Mouse (Mus musculus) lung, postnatal 25 days (tissue): ENCODE results near the gene Mkln1.
"Not testable (repeated sequence)": the region's sequence is repeated elsewhere in the genome, so short reads cannot be mapped to it uniquely, and the experiment has no call there.

Experiments
- DNase-seq: peaks from one replicate; pipeline ENCODE4 v3.0.0; 2022; ENCODE audit warnings: low spot score

The Mkln1 gene

DNA sequence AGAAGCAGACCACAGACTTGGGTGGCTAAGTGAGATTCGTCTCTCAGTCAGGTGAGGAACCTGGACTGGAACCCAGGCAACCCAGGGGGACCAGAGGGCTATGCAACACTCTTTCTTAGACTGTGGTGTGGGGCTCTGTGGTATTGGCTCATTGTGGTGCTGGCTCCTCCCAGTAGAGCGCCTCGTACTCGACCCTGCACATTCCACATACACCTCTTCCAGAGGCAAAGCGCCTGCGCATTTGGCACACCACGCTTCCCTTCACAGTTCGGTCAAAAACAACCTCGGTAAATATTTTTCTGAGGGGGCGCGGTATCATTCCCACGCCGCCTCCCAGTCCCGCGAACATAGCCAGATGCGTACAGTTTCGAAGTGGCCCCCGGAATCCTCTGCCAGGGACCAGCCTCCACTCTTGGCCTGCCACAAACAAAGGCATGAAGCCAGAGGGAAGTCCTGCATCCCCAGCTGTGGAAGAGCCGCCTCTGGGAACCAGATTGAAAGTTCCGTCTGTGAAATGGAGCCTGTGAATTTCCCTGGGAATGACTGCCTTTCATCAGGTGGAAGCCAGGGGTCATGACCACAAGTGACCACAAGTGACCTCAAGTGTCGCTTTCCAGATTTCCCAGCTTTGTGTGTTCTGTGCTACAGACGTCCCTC lies 152.5 kb downstream of the Mkln1 start:
- peak; percentile 29 for DNase-seq

DNA sequence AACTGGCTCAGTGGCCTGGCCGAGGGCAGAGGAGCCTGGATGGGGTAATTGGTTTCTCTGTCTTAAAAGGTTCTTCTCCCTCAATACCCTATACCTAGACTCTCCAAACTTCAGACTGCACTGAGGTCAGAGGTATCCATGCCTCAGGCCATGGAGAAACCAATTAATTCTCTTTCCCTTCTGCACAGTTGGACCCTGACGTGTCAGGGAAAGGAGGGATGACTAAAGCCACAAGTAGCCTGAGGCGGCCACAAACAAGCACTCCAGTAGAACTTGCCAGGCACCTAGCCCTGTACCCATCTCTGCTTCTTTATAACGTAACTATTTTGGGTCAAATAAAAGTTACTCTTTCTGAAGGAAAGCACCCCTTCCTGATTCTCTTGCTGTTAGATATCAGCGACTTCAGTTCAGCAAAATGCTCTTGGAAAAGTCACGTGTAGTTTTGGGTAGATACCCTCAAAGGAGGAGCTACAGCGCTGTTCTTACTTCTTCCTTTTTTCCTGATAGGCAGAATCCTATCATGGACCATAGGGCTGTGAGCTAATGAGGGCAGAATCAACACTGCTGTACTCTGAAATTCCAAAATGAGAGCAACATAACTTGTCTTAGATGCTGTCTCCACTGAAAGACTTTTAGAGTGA lies 158.0 kb downstream of the Mkln1 start:
- no peak for DNase-seq

DNA sequence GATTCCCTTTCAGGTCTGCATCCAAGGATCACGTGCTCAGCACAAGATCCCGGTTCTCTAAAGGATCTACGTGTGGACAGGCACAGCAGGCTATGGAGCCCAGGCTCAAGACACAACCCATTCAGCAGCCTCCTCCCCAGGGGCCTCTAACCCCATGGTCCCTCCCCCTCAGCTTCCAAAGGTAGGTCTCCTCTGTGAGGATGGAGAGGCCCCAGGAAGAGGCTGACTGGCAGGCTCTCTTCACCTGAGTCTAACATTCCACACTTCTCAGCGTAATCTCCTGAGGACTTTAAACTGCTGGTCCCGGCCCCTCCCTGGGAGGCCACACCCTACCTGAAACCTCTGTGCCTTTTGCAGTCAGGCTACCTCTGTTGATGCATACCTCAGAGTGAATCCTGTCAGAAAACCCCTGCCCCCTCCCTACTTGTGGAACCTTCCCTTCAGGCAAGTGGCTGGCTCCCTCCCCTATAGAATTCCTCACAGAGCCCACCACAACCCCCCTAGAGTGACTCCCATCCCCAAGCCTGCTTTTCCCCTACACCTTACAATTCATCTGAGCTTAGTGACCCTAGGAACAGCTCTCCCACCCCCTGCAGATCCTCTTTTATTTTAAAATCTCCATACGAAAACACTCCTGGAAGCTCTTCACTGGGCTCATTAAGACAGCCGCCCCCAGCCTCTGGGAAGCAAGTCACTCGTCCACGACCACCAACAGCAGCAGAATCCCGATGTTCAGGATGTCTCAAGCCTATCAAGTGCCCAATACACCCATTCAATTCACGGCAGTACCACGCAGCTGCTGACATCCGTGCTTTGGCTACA lies 161.8 kb downstream of the Mkln1 start:
- DNase-seq: no peak

DNA sequence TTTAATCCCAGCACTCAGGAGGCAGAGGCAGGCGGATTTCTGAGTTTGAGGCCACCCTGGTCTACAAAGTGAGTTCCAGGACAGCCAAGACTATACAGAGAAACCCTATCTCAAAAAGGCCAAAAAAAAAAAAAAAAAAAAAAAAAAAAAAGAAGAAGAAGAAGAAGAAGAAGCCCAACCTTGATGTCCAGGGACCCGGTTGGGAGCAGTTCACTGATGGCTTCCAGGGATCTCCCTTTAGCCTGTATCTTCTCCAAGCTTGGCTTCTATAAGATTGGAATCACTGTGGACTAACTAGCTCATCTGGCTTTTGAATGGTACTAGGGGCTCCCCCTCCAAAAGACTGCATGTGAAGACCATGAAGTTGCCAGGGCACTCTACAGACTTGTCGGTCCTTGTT lies 163.4 kb downstream of the Mkln1 start:
- DNase-seq: not testable (repeated sequence)

DNA sequence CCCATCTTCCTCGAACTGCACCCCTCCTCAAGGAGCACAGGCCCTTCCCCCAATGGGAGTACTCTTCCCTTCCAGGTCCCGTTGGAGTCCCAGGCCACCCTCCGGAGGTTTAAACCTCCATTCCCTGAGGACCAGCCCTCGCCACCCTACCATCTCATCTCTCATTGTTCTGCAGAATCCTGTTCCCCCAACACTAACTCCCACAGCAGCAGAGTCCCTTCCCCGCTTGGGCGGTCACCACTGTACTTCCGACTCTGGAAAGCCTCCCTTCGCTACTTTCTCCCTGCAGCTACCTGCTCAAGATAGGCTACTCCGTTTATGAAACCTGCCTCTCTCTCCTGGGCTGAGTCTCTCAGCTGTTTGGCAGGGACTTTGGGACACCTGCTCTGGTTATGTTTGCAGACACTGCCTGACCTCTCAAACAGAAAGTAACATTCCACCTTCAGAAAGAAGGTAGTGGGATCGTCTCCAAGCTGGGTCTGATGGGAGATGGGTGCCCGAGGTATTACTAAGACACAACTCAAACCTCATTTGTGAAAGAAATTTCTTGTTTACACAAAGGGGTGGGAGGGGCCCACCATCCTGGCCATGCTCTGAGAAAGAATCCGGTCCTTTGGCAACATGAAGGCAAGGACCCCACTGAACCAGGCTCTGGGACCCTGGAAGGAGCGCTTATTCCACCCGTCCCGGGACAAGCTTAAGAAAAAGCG lies 164.0 kb downstream of the Mkln1 start:
- no peak for DNase-seq

DNA sequence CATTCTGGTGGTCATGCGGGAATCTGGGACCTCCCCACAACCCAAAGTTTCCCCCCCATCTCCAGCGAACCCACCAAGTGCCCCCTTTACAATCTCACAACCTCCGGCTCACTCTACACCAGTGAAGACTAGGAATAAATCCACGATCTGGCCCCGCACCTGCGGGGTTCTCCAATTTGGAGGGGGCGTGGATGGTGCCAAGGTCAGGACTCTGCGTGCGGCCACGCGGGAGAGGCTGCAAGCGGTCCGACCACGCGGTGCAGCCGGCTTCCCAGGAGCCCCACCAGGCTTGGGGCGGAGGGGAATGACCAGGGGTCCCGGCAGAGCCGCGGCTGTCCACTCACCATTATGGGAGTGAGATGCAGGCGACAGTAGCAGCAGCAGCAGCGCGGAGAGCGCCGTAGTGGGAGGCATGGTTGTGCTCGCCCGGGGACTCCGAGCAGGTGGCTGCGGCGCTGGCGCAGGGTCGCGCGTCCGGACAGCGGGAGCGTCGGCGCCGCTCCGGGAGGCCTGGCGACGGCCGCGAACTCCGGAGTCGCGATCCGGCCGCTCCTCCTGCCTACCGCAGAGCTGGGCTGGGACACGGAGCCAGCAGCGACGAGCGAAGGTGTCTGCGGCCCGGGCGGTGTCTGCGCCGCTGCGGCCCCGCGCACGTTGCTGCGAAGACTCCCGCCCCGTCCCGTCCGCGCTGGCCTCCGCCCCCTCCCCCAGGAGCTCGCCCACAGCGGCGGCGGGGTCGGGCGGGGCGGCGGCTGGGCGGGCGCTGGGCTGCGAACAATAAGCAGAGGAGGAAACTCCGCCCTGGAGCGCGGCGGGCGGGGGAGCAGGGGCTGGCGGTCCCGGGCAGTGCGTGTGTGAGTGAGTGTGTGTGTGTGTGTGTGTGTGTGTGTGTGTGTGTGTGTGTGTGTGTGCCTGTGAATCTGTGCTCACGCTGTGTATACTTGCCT lies 165.0 kb downstream of the Mkln1 start, which contains the start of gene Podxl:
Podxl (minus strand) TSS at position 747 of the 947 bp plus-strand sequence.
- DNase-seq: peak; percentile 86

DNA sequence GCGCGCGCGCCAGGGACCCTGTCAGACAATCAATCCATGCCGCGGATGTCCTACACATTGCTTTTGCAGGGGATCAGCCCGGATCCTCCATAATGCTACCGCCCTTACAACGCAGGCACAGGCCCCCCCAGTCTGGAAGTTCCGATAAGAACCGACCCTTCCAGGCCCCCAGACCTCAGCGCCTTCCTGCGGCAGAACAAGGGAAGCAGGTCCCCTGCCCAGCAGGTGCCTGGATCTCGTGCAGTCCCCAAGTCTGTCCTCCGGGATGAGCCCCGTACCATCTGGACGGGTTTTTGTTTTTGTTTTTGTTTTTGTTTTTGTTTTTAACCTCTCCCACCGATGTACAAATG lies 165.6 kb downstream of the Mkln1 start:
- DNase-seq: no peak

DNA sequence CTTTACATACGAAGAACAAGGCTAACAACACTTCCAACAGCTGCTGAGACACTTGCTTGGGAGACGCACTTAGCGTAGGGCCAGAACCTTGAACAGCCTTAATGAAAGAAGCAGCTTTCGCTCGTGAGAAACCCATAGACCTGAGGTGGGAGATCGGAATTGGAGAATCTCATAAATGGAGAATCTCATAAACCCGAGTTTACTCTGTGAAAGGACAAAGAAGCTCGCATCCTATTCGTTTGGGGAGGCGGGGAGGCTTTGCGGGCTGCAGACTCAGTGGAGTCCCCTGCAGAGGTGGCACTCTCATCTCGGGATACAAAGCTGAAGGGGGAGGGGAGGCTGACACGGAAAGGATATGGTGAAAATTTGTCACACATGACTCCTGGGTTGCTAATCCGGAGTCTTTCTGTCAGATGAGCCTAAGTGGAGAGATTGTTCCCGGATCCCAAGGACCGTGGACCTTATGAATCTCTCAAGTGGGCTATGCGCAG lies 166.4 kb downstream of the Mkln1 start:
- DNase-seq: no peak
